Mouse (Mus musculus) lung, postnatal 0 days (tissue): ENCODE results near the gene Ccdc38. TPM values are rescaled to one million over a fixed set of nuclear protein-coding genes. Genes with fewer than 3 reads are reported as not detected.

ENCODE experiments used
- ATAC-seq: fragments of 200-750 bp; cut with Nextera tagmentation; 2 replicates; pipeline ENCODE4 v1.8.0; 2017; ENCODE audit warnings: moderate library complexity
- DNase-seq: peaks from one replicate; pipeline ENCODE4 v3.0.0-alpha.2; 2016; ENCODE audit warnings: low spot score
- H3K27ac ChIP-seq: fragments of 300-500 bp; sonication (generic); 2 replicates; pipeline ENCODE4 v1.5.1; 2014; ENCODE audit warnings: antibody characterized with exemption, mild to moderate bottlenecking, low read length, mixed read lengths
- H3K27me3 ChIP-seq: fragments of 300-500 bp; sonication (generic); replicated peaks from 2 replicates; pipeline ENCODE4 v1.6.1; 2014; ENCODE audit warnings: low read length, mixed read lengths; ENCODE audit not compliant: insufficient read depth
- H3K36me3 ChIP-seq: fragments of 300-500 bp; sonication (generic); 2 replicates; pipeline ENCODE4 v1.6.1; 2014; ENCODE audit warnings: low read length, mixed read lengths; ENCODE audit not compliant: insufficient read depth
- H3K4me1 ChIP-seq: fragments of 300-500 bp; sonication (generic); 2 replicates; pipeline ENCODE4 v1.6.1; 2014; ENCODE audit warnings: antibody characterized with exemption, low read depth, low read length, mixed read lengths; ENCODE audit not compliant: insufficient read depth
- H3K4me2 ChIP-seq: fragments of 300-500 bp; sonication (generic); replicated peaks from 2 replicates; pipeline ENCODE4 v1.6.1; 2014; ENCODE audit warnings: low read depth, mild to moderate bottlenecking, low read length, moderate library complexity, mixed read lengths
- H3K4me3 ChIP-seq: fragments of 300-500 bp; sonication (generic); 2 replicates; pipeline ENCODE4 v1.5.1; 2014; ENCODE audit warnings: low read depth, low read length
- H3K9ac ChIP-seq: fragments of 300-500 bp; sonication (generic); replicated peaks from 2 replicates; pipeline ENCODE4 v1.6.1; 2014; ENCODE audit warnings: low read depth, mild to moderate bottlenecking
- H3K9me3 ChIP-seq: fragments of 300-500 bp; sonication (generic); 2 replicates; pipeline ENCODE4 v1.6.1; 2016; ENCODE audit warnings: low read length, mixed read lengths
- CTCF ChIP-seq: IDR thresholded peaks from 2 replicates; pipeline ENCODE4 v1.5.1; 2016; ENCODE audit warnings: antibody characterized with exemption, mild to moderate bottlenecking
- EP300 ChIP-seq: IDR thresholded peaks from 2 replicates; pipeline ENCODE4 v1.6.1; 2016; ENCODE audit warnings: antibody characterized with exemption, mild to moderate bottlenecking, control low read depth
- WGBS: fragments of 180-500 bp; shearing (Covaris S2); extraction: QIAGEN DNeasy Blood & Tissue Kit; methylation state at CpG from one replicate; pipeline ENCODE4 v1.1.7; 2014; 5-methylcytosine and 5-hydroxymethylcytosine counted together
- polyA plus RNA-seq: library from polyadenylated mRNA; unstranded; fragments of >200 nt; fragmentation: Nextera tagmentation; extraction: Ambion mirVana; gene quantifications from 2 replicates; pipeline ENCODE4 v1.2.1, GENCODE M21; 2015

Ccdc38 gene
- polyA plus RNA-seq, 1 experiment from 2014 or later, result 0.13 TPM

DNA sequence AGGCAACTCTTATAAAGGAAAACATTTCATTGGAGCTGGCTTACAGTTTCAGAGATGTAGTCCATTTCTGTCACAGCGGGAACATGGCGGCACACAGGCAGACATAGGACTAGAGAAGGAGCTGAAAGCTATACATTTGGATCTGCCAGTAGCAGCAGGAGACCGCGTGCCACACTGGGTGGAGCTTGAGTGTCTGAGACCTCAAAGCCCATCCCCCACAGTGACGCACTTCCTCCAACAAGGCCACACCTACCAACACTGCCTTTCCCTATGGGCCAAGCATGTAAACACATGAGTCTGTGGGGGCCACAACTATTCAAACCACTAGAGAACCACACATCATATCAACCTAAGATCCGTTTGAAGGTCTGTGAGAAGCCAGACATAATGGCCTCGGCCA, 68.8 kb downstream of the Ccdc38 start:
- no peak overlapping the region for H3K27ac ChIP-seq
- H3K9ac ChIP-seq, result no peak overlapping the region
- no peak overlapping the region for H3K4me2 ChIP-seq
- WGBS, result 91% methylated on average over 7 of the region's 7 CpGs
- TF ChIP-seq EP300 (no peak), CTCF (no peak)
- DNase-seq, result no peak
- H3K4me1 ChIP-seq, result no peaks in the 10 kb centered on the region
- no peak overlapping the region for H3K4me3 ChIP-seq
- H3K27me3 ChIP-seq, result no peaks in the 10 kb centered on the region
- H3K9me3 ChIP-seq, result no peaks in the 10 kb centered on the region
- no peaks in the 10 kb centered on the region for H3K36me3 ChIP-seq
- no peak for ATAC-seq

GRCm38 (mm10) chr10:93610896-93611295, 70.5 kb downstream of the Ccdc38 start:
- no peaks in the 10 kb centered on the region for H3K36me3 ChIP-seq
- DNase-seq (no peak), ATAC-seq (no peak)
- H3K4me2 ChIP-seq, result no peak overlapping the region
- no peak overlapping the region for H3K27ac ChIP-seq
- no peaks in the 10 kb centered on the region for H3K4me1 ChIP-seq
- WGBS, result 97% methylated on average over 1 of the region's 1 CpGs
- H3K9me3 ChIP-seq, result no peaks in the 10 kb centered on the region
- no peak overlapping the region for H3K4me3 ChIP-seq
- no peak overlapping the region for H3K9ac ChIP-seq
- no peaks in the 10 kb centered on the region for H3K27me3 ChIP-seq
- no peak for TF ChIP-seq EP300
- TF ChIP-seq CTCF, result no peak

DNA sequence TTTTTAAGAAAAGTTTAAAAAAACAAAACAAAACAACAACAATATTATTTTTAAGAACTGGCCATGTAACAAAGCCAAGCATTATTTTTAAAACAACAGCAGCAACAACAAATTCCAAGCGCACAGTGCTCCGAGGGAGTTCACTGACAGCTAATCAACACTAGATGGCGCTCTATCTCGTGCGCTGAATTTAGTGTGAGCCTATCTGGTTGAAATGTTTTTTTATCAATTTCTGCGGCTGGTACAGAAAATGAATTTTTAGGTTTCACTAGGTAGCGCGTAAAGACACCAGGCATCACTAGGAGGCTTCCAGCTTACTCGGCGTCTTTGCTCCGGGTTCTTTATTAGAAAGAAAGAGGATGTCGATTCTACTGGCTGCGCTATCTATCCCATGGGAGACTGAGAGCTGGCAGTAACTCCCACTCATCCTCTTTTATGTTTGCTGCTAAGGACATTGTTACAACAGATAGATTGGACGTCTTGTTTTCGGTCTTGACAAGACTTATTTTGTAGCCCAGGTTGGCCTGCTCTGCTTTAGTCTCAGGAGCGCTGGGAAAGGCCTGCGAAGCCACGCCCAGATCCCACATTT, 71.1 kb downstream of the Ccdc38 start:
- ATAC-seq, result no peak
- H3K4me2 ChIP-seq, result no peak overlapping the region

DNA sequence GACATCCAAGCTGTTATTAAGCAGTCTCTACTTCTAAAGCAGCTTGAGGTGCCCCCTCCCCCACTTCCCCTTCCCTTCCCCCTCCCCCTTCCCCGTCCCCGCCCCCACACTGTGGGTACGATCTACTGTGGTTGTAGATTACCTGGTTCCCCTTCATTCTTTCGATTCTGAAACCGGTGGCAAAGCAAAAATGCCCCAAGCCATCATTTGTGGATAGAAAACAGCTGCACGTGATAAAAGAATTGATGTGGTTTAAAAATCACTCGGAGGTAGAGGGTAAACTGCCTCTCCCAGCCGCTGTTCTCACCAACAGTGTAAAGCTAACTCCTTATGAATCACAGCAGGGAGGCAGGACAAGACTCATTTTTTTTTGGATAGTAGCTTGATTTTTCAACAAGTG, 74.4 kb downstream of the Ccdc38 start:
- TF ChIP-seq CTCF, result no peak
- TF ChIP-seq EP300, result no peak
- no peaks in the 10 kb centered on the region for H3K36me3 ChIP-seq
- H3K9ac ChIP-seq, result no peak overlapping the region
- WGBS, result 70% methylated on average over 8 of the region's 8 CpGs
- H3K9me3 ChIP-seq, result no peaks in the 10 kb centered on the region
- no peaks in the 10 kb centered on the region for H3K4me1 ChIP-seq
- no peak overlapping the region for H3K27ac ChIP-seq
- DNase-seq (no peak), ATAC-seq (no peak)
- H3K4me3 ChIP-seq, result no peak overlapping the region
- no peak overlapping the region for H3K4me2 ChIP-seq
- H3K27me3 ChIP-seq, result no peaks in the 10 kb centered on the region

More for the DNA sequence above, 71.1 kb downstream of the Ccdc38 start:
- Histone ChIP-seq H3K4me1 (no peaks in the 10 kb centered on the region), H3K9ac (no peak overlapping the region), H3K9me3 (no peaks in the 10 kb centered on the region), H3K4me3 (no peak overlapping the region), H3K36me3 (no peaks in the 10 kb centered on the region), H3K27ac (no peak overlapping the region), H3K27me3 (no peaks in the 10 kb centered on the region)
- WGBS, result 43% methylated on average over 18 of the region's 18 CpGs
- TF ChIP-seq EP300, result no peak
- TF ChIP-seq CTCF, result peak; percentile 92
- DNase-seq, result peak; percentile 74

DNA sequence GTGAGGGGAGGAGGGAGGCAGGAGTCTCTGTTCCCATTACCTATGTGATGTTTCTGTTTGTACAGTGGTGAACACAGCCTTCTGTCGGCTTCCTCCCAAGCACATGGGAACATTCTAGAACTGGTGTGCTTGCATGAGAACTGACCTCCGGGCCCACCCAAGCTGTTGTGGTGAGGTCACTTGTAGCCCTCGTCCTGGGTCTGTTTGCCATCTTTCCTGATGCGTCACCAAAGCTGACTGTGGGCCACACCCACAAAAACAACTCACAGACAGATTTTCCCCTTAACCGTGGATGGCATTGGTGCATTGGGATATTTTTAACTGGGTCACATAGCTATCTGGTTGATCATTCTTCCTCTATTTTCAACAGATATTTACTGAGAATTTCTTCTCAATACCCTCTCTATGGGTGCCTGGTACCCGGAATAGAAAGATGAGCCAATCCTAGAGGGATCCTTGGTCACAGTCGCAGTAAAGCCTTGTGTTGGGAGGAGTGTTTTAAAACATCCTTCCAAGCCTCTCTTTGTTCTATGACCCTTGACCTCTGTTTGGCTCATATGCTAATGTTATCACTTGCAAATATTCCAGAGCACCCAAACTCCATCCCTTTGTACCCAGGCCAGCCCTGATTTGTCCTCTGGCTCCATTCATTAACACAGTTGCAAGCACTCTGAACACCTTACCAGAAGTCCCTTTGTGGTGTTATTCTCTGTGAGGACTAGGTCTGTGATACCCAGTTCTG, 80.2 kb downstream of the Ccdc38 start:
- H3K36me3 ChIP-seq, result no peaks in the 10 kb centered on the region
- DNase-seq (peak; percentile 28), ATAC-seq (peak; percentile 70)
- no peak overlapping the region for H3K27ac ChIP-seq
- H3K9me3 ChIP-seq, result no peaks in the 10 kb centered on the region
- H3K4me3 ChIP-seq, result no peak overlapping the region
- H3K9ac ChIP-seq, result no peak overlapping the region
- H3K4me1 ChIP-seq, result no peaks in the 10 kb centered on the region
- TF ChIP-seq CTCF (no peak), EP300 (no peak)
- no peak overlapping the region for H3K4me2 ChIP-seq
- no peaks in the 10 kb centered on the region for H3K27me3 ChIP-seq
- WGBS, result 49% methylated on average over 7 of the region's 7 CpGs

- Histone ChIP-seq H3K27me3 (no peaks in the 10 kb centered on the region), H3K4me3 (no peak overlapping the region), H3K27ac (no peak overlapping the region), H3K36me3 (no peaks in the 10 kb centered on the region), H3K4me2 (peak overlapping the region; percentile 14; the same call in 1 of the 2 replicates), H3K9me3 (no peaks in the 10 kb centered on the region), H3K9ac (no peak overlapping the region), H3K4me1 (no peaks in the 10 kb centered on the region)
- TF ChIP-seq CTCF, result no peak
- TF ChIP-seq EP300, result no peak
- DNase-seq (no peak), ATAC-seq (no peak)
- WGBS, result 17% methylated on average over 9 of the region's 9 CpGs
These were observed 83.3 kb downstream of the Ccdc38 start for GRCm38 (mm10) chr10:93623725-93624124.
